Mouse (Mus musculus) heart, adult 8-10 months (tissue): ENCODE measurements around the gene Cpsf7. TPM values are rescaled to one million over a fixed set of nuclear protein-coding genes. Genes with fewer than 3 reads are reported as not detected.

Experiments used
- total RNA-seq, 4 experiments: library from RNA; stranded (reverse); gene quantifications; 2 replicates each; pipeline ENCODE4 v1.2.4; 2022

Gene Cpsf7
- total RNA-seq, 4 experiments from 2014 or later, result 19.5 to 23.3 (median 21.8) TPM

Other genes starting within 250 kb of the Cpsf7 start
- gene Dagla, start 220.4 kb upstream of the Cpsf7 start, total RNA-seq, result 1 to 10 TPM; 2.8 to 3.7 (median 3.1) TPM
- gene Syt7, start 136.2 kb upstream of the Cpsf7 start, total RNA-seq, result 10 to 100 TPM; 33.2 to 39.1 (median 35.8) TPM
- 1 to 10 TPM in 2 of 4 experiments, under 1 TPM in 2; 0.38 to 6.4 (median 1.9) TPM for gene Lrrc10b, start 67.8 kb upstream of the Cpsf7 start, total RNA-seq
- under 1 TPM in 3 of 4 experiments, not detected in 1; 0.22 to 0.38 (median 0.28) TPM for gene Ppp1r32, start 42.3 kb upstream of the Cpsf7 start, total RNA-seq
- gene Sdhaf2, start 876 bp downstream of the Cpsf7 start, total RNA-seq, result 10 to 100 TPM; 70.8 to 93.2 (median 82.9) TPM
- gene Tmem216, start 31.0 kb downstream of the Cpsf7 start, total RNA-seq, result 1 to 10 TPM; 4.1 to 8.3 (median 5.7) TPM
- gene Cyb561a3, start 51.9 kb downstream of the Cpsf7 start, total RNA-seq, result 10 to 100 TPM; 11.1 to 12.9 (median 12.0) TPM
- 1 to 10 TPM; 1.6 to 4.0 (median 2.3) TPM for gene Tmem138, start 52.1 kb downstream of the Cpsf7 start, total RNA-seq
- 100 to 1,000 TPM; 132 to 146 (median 139) TPM for gene Ddb1, start 80.1 kb downstream of the Cpsf7 start, total RNA-seq
- gene Tkfc, start 80.4 kb downstream of the Cpsf7 start, total RNA-seq, result 10 to 100 TPM in 2 of 4 experiments, 1 to 10 TPM in 2; 9.4 to 11.3 (median 10.2) TPM
- gene Vwce, start 108.9 kb downstream of the Cpsf7 start, total RNA-seq, result not detected
- not detected for gene Pga5, start 152.8 kb downstream of the Cpsf7 start, total RNA-seq
- 10 to 100 TPM; 21.0 to 25.1 (median 23.0) TPM for gene Vps37c, start 163.5 kb downstream of the Cpsf7 start, total RNA-seq
- under 1 TPM; 0.16 to 0.26 (median 0.21) TPM for gene Cd5, start 213.7 kb downstream of the Cpsf7 start, total RNA-seq